ENCODE assay signal across 12 mouse cellular contexts in genomic region chr5:75079564-75079963, GRCm38 (mm10). TPM values are rescaled to one million over a fixed set of nuclear protein-coding genes. Genes with fewer than 3 reads are reported as not detected.
DNase-seq lines count a peak whose midpoint lies in the region; ATAC-seq and TF ChIP-seq lines count a peak whose summit lies in the region.
"Had no signal": no experiment of that assay in that cellular context is flagged by ENCODE, and none has a peak within 500 bp of the region (broad histone marks: within the 10 kb centered on the region; RNA-seq: fewer than 3 reads in every experiment).

No protein-coding gene starts in this region.

- no peak for ATAC-seq in liver, embryonic 14.5 days (ENCODE audit: insufficient read depth)
- ATAC-seq in liver, embryonic 11.5 days (replicated peaks; ENCODE audit: low FRiP score): no peak
- 0 out of 2 replicates have a peak, but pooled peaks have one; percentile 41 for ATAC-seq in megakaryocyte-erythroid progenitor cell, adult 5-6 weeks (replicated peaks; ENCODE audit: low FRiP score, low TSS enrichment, poor library complexity, severe bottlenecking)
- no peak for ATAC-seq in hindbrain, embryonic 14.5 days (ENCODE audit: low FRiP score)
- ATAC-seq in kidney, embryonic 14.5 days (ENCODE audit: low FRiP score, low TSS enrichment): no peak

- peak; percentile 39 for TF ChIP-seq CTCF in liver, embryonic 14.5 days (IDR thresholded peaks at IDR 0.05; ENCODE audit: low read depth)

- H3K4me1 ChIP-seq in liver, embryonic 14.5 days (replicated peaks; ENCODE audit: control insufficient read depth in 2 of 2, insufficient read depth in 2 of 2, low read length in 1 of 2): no peaks in the 10 kb centered on the region
- H3K4me1 ChIP-seq in liver, embryonic 11.5 days (replicated peaks; ENCODE audit: control insufficient read depth, insufficient read depth, low read length): no peaks in the 10 kb centered on the region
- H3K4me1 ChIP-seq in hindbrain, embryonic 14.5 days (replicated peaks; ENCODE audit: control insufficient read depth, insufficient read depth, low read length): peaks cover 8% of the 10 kb centered on the region
- 0 out of 2 replicates have a peak, but pooled peaks cover 2% of the 10 kb centered on the region for H3K4me1 ChIP-seq in kidney, embryonic 14.5 days (ENCODE audit: control insufficient read depth, insufficient read depth, low read length)

- no peak for DNase-seq in liver, embryonic 14.5 days (ENCODE audit: low read depth in 3 of 3, low spot score in 3 of 3)
- no peak for DNase-seq in liver, embryonic 11.5 days (ENCODE audit: low spot score)
- peak; percentile 72 for DNase-seq in ES-CJ7 (ENCODE audit: low read depth, low spot score)
- peak; percentile 28 for DNase-seq in adipocyte (ENCODE audit: low spot score)
- DNase-seq in hindbrain, embryonic 14.5 days (ENCODE audit: low spot score): no peak
- DNase-seq: cerebellum, postnatal 25 days; left cerebral cortex, postnatal 4 days; lung, postnatal 36 days had no signal

- H3K9me3 ChIP-seq in liver, embryonic 14.5 days (ENCODE audit: control insufficient read depth, low read length): no peaks in the 10 kb centered on the region
- H3K9me3 ChIP-seq in liver, embryonic 11.5 days (ENCODE audit: control insufficient read depth, low read length): no peaks in the 10 kb centered on the region
- no peaks in the 10 kb centered on the region for H3K9me3 ChIP-seq in hindbrain, embryonic 14.5 days (ENCODE audit: control insufficient read depth, low read length)
- no peaks in the 10 kb centered on the region for H3K9me3 ChIP-seq in kidney, embryonic 14.5 days (ENCODE audit: control insufficient read depth, low read length)

- H3K4me3 ChIP-seq in liver, embryonic 14.5 days (ENCODE audit: insufficient read depth in 1 of 2, low read depth in 2 of 2, low read length in 2 of 2): no peak overlapping the region
- H3K4me3 ChIP-seq in liver, embryonic 11.5 days (ENCODE audit: low read depth, low read length): no peak overlapping the region
- no peak overlapping the region for H3K4me3 ChIP-seq in hindbrain, embryonic 14.5 days (replicated peaks; ENCODE audit: low read length)
- H3K4me3 ChIP-seq in kidney, embryonic 14.5 days (ENCODE audit: low read length): no peak overlapping the region

- H3K9ac ChIP-seq in liver, embryonic 14.5 days (replicated peaks): no peak overlapping the region
- H3K9ac ChIP-seq in liver, embryonic 11.5 days (ENCODE audit: low read depth, low read length): no peak overlapping the region
- no peak overlapping the region for H3K9ac ChIP-seq in hindbrain, embryonic 14.5 days
- no peak overlapping the region for H3K9ac ChIP-seq in kidney, embryonic 14.5 days (ENCODE audit: low read depth, low read length)

- no peak for TF ChIP-seq EP300 in liver, embryonic 14.5 days (IDR thresholded peaks at IDR 0.05; ENCODE audit: low read depth)

- no peaks in the 10 kb centered on the region for H3K36me3 ChIP-seq in liver, embryonic 14.5 days (replicated peaks; ENCODE audit: control insufficient read depth, insufficient read depth, low read depth)
- no peaks in the 10 kb centered on the region for H3K36me3 ChIP-seq in liver, embryonic 11.5 days (ENCODE audit: control insufficient read depth, insufficient read depth, low read length)
- H3K36me3 ChIP-seq in hindbrain, embryonic 14.5 days (replicated peaks; ENCODE audit: control insufficient read depth, insufficient read depth): no peaks in the 10 kb centered on the region
- no peaks in the 10 kb centered on the region for H3K36me3 ChIP-seq in kidney, embryonic 14.5 days (ENCODE audit: control insufficient read depth, insufficient read depth, low read length)

- peaks cover 99% of the 10 kb centered on the region for H3K27me3 ChIP-seq in liver, embryonic 14.5 days (ENCODE audit: control insufficient read depth, insufficient read depth, low read length)
- H3K27me3 ChIP-seq in liver, embryonic 11.5 days (replicated peaks; ENCODE audit: control insufficient read depth, insufficient read depth, low read length): peaks cover 99% of the 10 kb centered on the region
- peaks cover 99% of the 10 kb centered on the region for H3K27me3 ChIP-seq in hindbrain, embryonic 14.5 days (ENCODE audit: control insufficient read depth, insufficient read depth, low read length)
- H3K27me3 ChIP-seq in kidney, embryonic 14.5 days (ENCODE audit: control insufficient read depth, insufficient read depth, low read length): peaks cover 99% of the 10 kb centered on the region

- 0% methylated on average over 7 of the region's 7 CpGs for WGBS in liver, embryonic 14.5 days (ENCODE audit: insufficient replicate concordance)
- 3% methylated on average over 7 of the region's 7 CpGs for WGBS in liver, embryonic 11.5 days
- 4% methylated on average over 7 of the region's 7 CpGs for WGBS in hindbrain, embryonic 14.5 days
- WGBS in kidney, embryonic 14.5 days: 2% methylated on average over 7 of the region's 7 CpGs

- H3K4me2 ChIP-seq in liver, embryonic 14.5 days (ENCODE audit: low read depth): no peak overlapping the region
- H3K4me2 ChIP-seq in liver, embryonic 11.5 days: no peak overlapping the region
- no peak overlapping the region for H3K4me2 ChIP-seq in hindbrain, embryonic 14.5 days (replicated peaks)
- no peak overlapping the region for H3K4me2 ChIP-seq in kidney, embryonic 14.5 days (replicated peaks; ENCODE audit: low read depth, low read length)

- H3K27ac ChIP-seq in liver, embryonic 14.5 days: no peak overlapping the region
- no peak overlapping the region for H3K27ac ChIP-seq in liver, embryonic 11.5 days (ENCODE audit: low read depth, low read length)
- H3K27ac ChIP-seq in hindbrain, embryonic 14.5 days: no peak overlapping the region
- H3K27ac ChIP-seq in kidney, embryonic 14.5 days (ENCODE audit: low read depth, low read length): no peak overlapping the region

RNA-seq across cellular contexts. Expression of gene Gsx2, which starts 4.2 kb away (rescaled TPM):
- polyA plus RNA-seq in liver, embryonic 14.5 days (2012; rRNA removed): not detected in 2 replicates
- not detected in 2 replicates for polyA plus RNA-seq in liver, embryonic 14.5 days (2014; fragmentation: Nextera tagmentation; extraction: Ambion mirVana)
- not detected in 2 replicates for polyA plus RNA-seq in liver, embryonic 11.5 days (2014; fragmentation: Nextera tagmentation; extraction: Ambion mirVana)
- total RNA-seq in megakaryocyte-erythroid progenitor cell, adult 5-6 weeks (2014; fragmentation: Nextera tagmentation): not detected in 2 replicates
- not detected in 2 replicates for total RNA-seq in megakaryocyte-erythroid progenitor cell, adult 5-6 weeks (2017)
- polyA plus RNA-seq in hindbrain, embryonic 14.5 days (2014; fragmentation: Nextera tagmentation; extraction: Ambion mirVana): 0.37 TPM in 1 of 2 replicates, not detected in the other
- polyA plus RNA-seq in kidney, embryonic 14.5 days (2014; fragmentation: Nextera tagmentation; extraction: Ambion mirVana): not detected in 2 replicates
- polyA plus RNA-seq: heart, postnatal 0 days; intestine, embryonic 14.5 days had no signal

RNA-seq across cellular contexts. Expression of gene Chic2, which starts 35.0 kb away (rescaled TPM):
- polyA plus RNA-seq in liver, embryonic 14.5 days (2012; rRNA removed): 4.5 and 10.5 TPM in 2 replicates
- 19.3 and 24.9 TPM in 2 replicates for polyA plus RNA-seq in liver, embryonic 14.5 days (2014; fragmentation: Nextera tagmentation; extraction: Ambion mirVana)
- polyA plus RNA-seq in liver, embryonic 11.5 days (2014; fragmentation: Nextera tagmentation; extraction: Ambion mirVana): 32.7 and 33.2 TPM in 2 replicates
- 7.5 and 12.5 TPM in 2 replicates for total RNA-seq in megakaryocyte-erythroid progenitor cell, adult 5-6 weeks (2014; fragmentation: Nextera tagmentation)
- total RNA-seq in megakaryocyte-erythroid progenitor cell, adult 5-6 weeks (2017): 19.4 and 41.6 TPM in 2 replicates
- polyA plus RNA-seq in hindbrain, embryonic 14.5 days (2014; fragmentation: Nextera tagmentation; extraction: Ambion mirVana): 47.2 and 47.4 TPM in 2 replicates
- 40.4 and 51.8 TPM in 2 replicates for polyA plus RNA-seq in kidney, embryonic 14.5 days (2014; fragmentation: Nextera tagmentation; extraction: Ambion mirVana)

Comparison
In these comparisons a context has a peak if more than half of its experiments do, and no peak if none do; other contexts are left out.
1. DNase-seq: peak in ES-CJ7 (single experiment) and adipocyte (single experiment); none in liver, embryonic 14.5 days (0 of 3), liver, embryonic 11.5 days (single experiment) and hindbrain, embryonic 14.5 days (single experiment).